Mouse (Mus musculus): ENCODE results near the gene Snapin. TPM values are rescaled to one million over a fixed set of nuclear protein-coding genes. Genes with fewer than 3 reads are reported as not detected.
A peak's percentile ranks its signal among the peaks of the same experiment; 100 is the strongest.

The Snapin gene
- polyA plus RNA-seq, 1 experiment from 2014 or later = 72.8 TPM

GRCm38 (mm10) chr3:90448626-90449025 lies 42.2 kb downstream of the Snapin start:
- ATAC-seq (ENCODE audit: extremely low read depth, insufficient number of reproducible peaks, low FRiP score, low TSS enrichment) = no peak
- H3K4me3 ChIP-seq = no peak overlapping the region
- no peak overlapping the region for H3K4me2 ChIP-seq
- 47% methylated on average over 6 of the region's 6 CpGs for WGBS
- no peaks in the 10 kb centered on the region for H3K36me3 ChIP-seq
- H3K4me1 ChIP-seq = peaks cover 30% of the 10 kb centered on the region
- no peak overlapping the region for H3K9ac ChIP-seq
- no peaks in the 10 kb centered on the region for H3K9me3 ChIP-seq
- H3K27me3 ChIP-seq (replicated peaks) = no peaks in the 10 kb centered on the region
- peak overlapping the region; percentile 90 for H3K27ac ChIP-seq (replicated peaks)

- ATAC-seq (ENCODE audit: extremely low read depth, insufficient number of reproducible peaks, low FRiP score, low TSS enrichment) = no peak
Observed at GRCm38 (mm10) chr3:90447123-90447494, 43.7 kb downstream of the Snapin start.

GRCm38 (mm10) chr3:90446389-90447122 lies 44.3 kb downstream of the Snapin start:
- peak overlapping the region; percentile 70 for H3K9ac ChIP-seq
- H3K27ac ChIP-seq (replicated peaks) = peak overlapping the region; percentile 90
- H3K9me3 ChIP-seq = no peaks in the 10 kb centered on the region
- no peaks in the 10 kb centered on the region for H3K27me3 ChIP-seq (replicated peaks)
- peak; percentile 84 for ATAC-seq (ENCODE audit: extremely low read depth, insufficient number of reproducible peaks, low FRiP score, low TSS enrichment)
- H3K36me3 ChIP-seq = no peaks in the 10 kb centered on the region
- H3K4me3 ChIP-seq = peak overlapping the region; percentile 39
- peaks cover 28% of the 10 kb centered on the region for H3K4me1 ChIP-seq
- whole genome bisulfite sequencing = under 1% methylated on average over 17 of the region's 17 CpGs
- H3K4me2 ChIP-seq = peak overlapping the region; percentile 63

More at GRCm38 (mm10) chr3:90447123-90447494, 43.7 kb downstream of the Snapin start:
- H3K36me3 ChIP-seq = no peaks in the 10 kb centered on the region
- H3K27ac ChIP-seq (replicated peaks) = peak overlapping the region; percentile 90
- H3K9me3 ChIP-seq = no peaks in the 10 kb centered on the region
- H3K9ac ChIP-seq = peak overlapping the region; percentile 70
- peak overlapping the region; percentile 39 for H3K4me3 ChIP-seq
- H3K4me2 ChIP-seq = peak overlapping the region; percentile 63
- no peaks in the 10 kb centered on the region for H3K27me3 ChIP-seq (replicated peaks)
- WGBS = 41% methylated on average over 7 of the region's 7 CpGs
- peaks cover 30% of the 10 kb centered on the region for H3K4me1 ChIP-seq

- Histone ChIP-seq H3K27ac (replicated peaks) (peak overlapping the region; percentile 90), H3K9ac (no peak overlapping the region), H3K4me3 (peak overlapping the region; percentile 39), H3K4me2 (peak overlapping the region; percentile 63), H3K27me3 (replicated peaks) (no peaks in the 10 kb centered on the region), H3K4me1 (peaks cover 18% of the 10 kb centered on the region), H3K9me3 (no peaks in the 10 kb centered on the region), H3K36me3 (no peaks in the 10 kb centered on the region)
- 60% methylated on average over 11 of the region's 11 CpGs for WGBS
- no peak for ATAC-seq (ENCODE audit: extremely low read depth, insufficient number of reproducible peaks, low FRiP score, low TSS enrichment)
Observed at GRCm38 (mm10) chr3:90445417-90446200, 45.2 kb downstream of the Snapin start.

- no peaks in the 10 kb centered on the region for H3K27me3 ChIP-seq (replicated peaks)
- no peaks in the 10 kb centered on the region for H3K9me3 ChIP-seq
- WGBS = 87% methylated on average over 3 of the region's 3 CpGs
- peaks cover 15% of the 10 kb centered on the region for H3K4me1 ChIP-seq
- no peak overlapping the region for H3K4me2 ChIP-seq
- no peak overlapping the region for H3K4me3 ChIP-seq
- H3K27ac ChIP-seq (replicated peaks) = no peak overlapping the region
- ATAC-seq (ENCODE audit: extremely low read depth, insufficient number of reproducible peaks, low FRiP score, low TSS enrichment) = no peak
- no peaks in the 10 kb centered on the region for H3K36me3 ChIP-seq
- no peak overlapping the region for H3K9ac ChIP-seq
Observed at GRCm38 (mm10) chr3:90443977-90444376, 46.9 kb downstream of the Snapin start.

- H3K27me3 ChIP-seq (replicated peaks) = no peaks in the 10 kb centered on the region
- peaks cover 3% of the 10 kb centered on the region for H3K4me1 ChIP-seq
- no peak overlapping the region for H3K4me2 ChIP-seq
- ATAC-seq (ENCODE audit: extremely low read depth, insufficient number of reproducible peaks, low FRiP score, low TSS enrichment) = no peak
- H3K27ac ChIP-seq (replicated peaks) = no peak overlapping the region
- no peaks in the 10 kb centered on the region for H3K9me3 ChIP-seq
- H3K4me3 ChIP-seq = no peak overlapping the region
- no peak overlapping the region for H3K9ac ChIP-seq
- H3K36me3 ChIP-seq = no peaks in the 10 kb centered on the region
- 74% methylated on average over 2 of the region's 2 CpGs for WGBS
Observed at GRCm38 (mm10) chr3:90440756-90441155, 50.1 kb downstream of the Snapin start.

Other genes starting within 250 kb of the Snapin start
- 2.4 and 3.0 TPM in 2 replicates for gene Creb3l4, start 247.5 kb downstream of the Snapin start, polyA plus RNA-seq (2015; fragmentation: Nextera tagmentation; extraction: Ambion mirVana)
- gene Slc39a1, start 242.9 kb downstream of the Snapin start, polyA plus RNA-seq (2015; fragmentation: Nextera tagmentation; extraction: Ambion mirVana) = 79.0 and 88.2 TPM in 2 replicates
- gene Crtc2, start 236.9 kb downstream of the Snapin start, polyA plus RNA-seq (2015; fragmentation: Nextera tagmentation; extraction: Ambion mirVana) = 12.3 and 13.6 TPM in 2 replicates
- gene Dennd4b, start 225.8 kb downstream of the Snapin start, polyA plus RNA-seq (2015; fragmentation: Nextera tagmentation; extraction: Ambion mirVana) = 5.5 and 5.7 TPM in 2 replicates
- 7.9 and 9.3 TPM in 2 replicates for gene Gatad2b, start 197.9 kb downstream of the Snapin start, polyA plus RNA-seq (2015; fragmentation: Nextera tagmentation; extraction: Ambion mirVana)
- gene Slc27a3, start 101.1 kb downstream of the Snapin start, polyA plus RNA-seq (2015; fragmentation: Nextera tagmentation; extraction: Ambion mirVana) = 5.5 and 7.2 TPM in 2 replicates
- gene Ints3, start 57.4 kb downstream of the Snapin start, polyA plus RNA-seq (2015; fragmentation: Nextera tagmentation; extraction: Ambion mirVana) = 17.5 and 19.8 TPM in 2 replicates
- gene Npr1, start 25.2 kb downstream of the Snapin start, polyA plus RNA-seq (2015; fragmentation: Nextera tagmentation; extraction: Ambion mirVana) = 9.7 and 11.4 TPM in 2 replicates
- 116 and 125 TPM in 2 replicates for gene Ilf2, start 14.9 kb downstream of the Snapin start, polyA plus RNA-seq (2015; fragmentation: Nextera tagmentation; extraction: Ambion mirVana)
- 92.0 and 98.5 TPM in 2 replicates for gene Chtop, start 18.5 kb upstream of the Snapin start, polyA plus RNA-seq (2015; fragmentation: Nextera tagmentation; extraction: Ambion mirVana)
- gene S100a1, start 23.4 kb upstream of the Snapin start, polyA plus RNA-seq (2015; fragmentation: Nextera tagmentation; extraction: Ambion mirVana) = 203 and 220 TPM in 2 replicates
- 70.4 and 73.4 TPM in 2 replicates for gene S100a13, start 23.4 kb upstream of the Snapin start, polyA plus RNA-seq (2015; fragmentation: Nextera tagmentation; extraction: Ambion mirVana)
- 0.17 and 0.28 TPM in 2 replicates for gene S100a14, start 35.8 kb upstream of the Snapin start, polyA plus RNA-seq (2015; fragmentation: Nextera tagmentation; extraction: Ambion mirVana)
- gene S100a16, start 46.2 kb upstream of the Snapin start, polyA plus RNA-seq (2015; fragmentation: Nextera tagmentation; extraction: Ambion mirVana) = 62.7 and 65.2 TPM in 2 replicates
- 0.27 and 0.32 TPM in 2 replicates for gene S100a3, start 69.5 kb upstream of the Snapin start, polyA plus RNA-seq (2015; fragmentation: Nextera tagmentation; extraction: Ambion mirVana)
- gene S100a2, start 99.2 kb upstream of the Snapin start, polyA plus RNA-seq (2015; fragmentation: Nextera tagmentation; extraction: Ambion mirVana) = not detected in 2 replicates
- gene Gm42674, start 110.9 kb upstream of the Snapin start, polyA plus RNA-seq (2015; fragmentation: Nextera tagmentation; extraction: Ambion mirVana) = not detected in 2 replicates
- gene S100a4, start 112.7 kb upstream of the Snapin start, polyA plus RNA-seq (2015; fragmentation: Nextera tagmentation; extraction: Ambion mirVana) = 2.4 and 3.1 TPM in 2 replicates
- gene S100a5, start 117.5 kb upstream of the Snapin start, polyA plus RNA-seq (2015; fragmentation: Nextera tagmentation; extraction: Ambion mirVana) = not detected in 2 replicates
- gene S100a6, start 121.8 kb upstream of the Snapin start, polyA plus RNA-seq (2015; fragmentation: Nextera tagmentation; extraction: Ambion mirVana) = 38.1 and 38.2 TPM in 2 replicates
- not detected in 2 replicates for gene S100a7a, start 163.0 kb upstream of the Snapin start, polyA plus RNA-seq (2015; fragmentation: Nextera tagmentation; extraction: Ambion mirVana)
- 10.4 and 15.2 TPM in 2 replicates for gene S100a8, start 177.9 kb upstream of the Snapin start, polyA plus RNA-seq (2015; fragmentation: Nextera tagmentation; extraction: Ambion mirVana)
- gene S100a9, start 204.7 kb upstream of the Snapin start, polyA plus RNA-seq (2015; fragmentation: Nextera tagmentation; extraction: Ambion mirVana) = 5.2 and 10.9 TPM in 2 replicates
- gene Pglyrp4, start 235.9 kb upstream of the Snapin start, polyA plus RNA-seq (2015; fragmentation: Nextera tagmentation; extraction: Ambion mirVana) = not detected in 2 replicates